Mouse (Mus musculus): ENCODE data around the gene Kmo. TPM values are rescaled to one million over a fixed set of nuclear protein-coding genes. Genes with fewer than 3 reads are reported as not detected.

The Kmo gene
- polyA plus RNA-seq, 1 experiment from 2014 or later: 0.29 TPM

DNA sequence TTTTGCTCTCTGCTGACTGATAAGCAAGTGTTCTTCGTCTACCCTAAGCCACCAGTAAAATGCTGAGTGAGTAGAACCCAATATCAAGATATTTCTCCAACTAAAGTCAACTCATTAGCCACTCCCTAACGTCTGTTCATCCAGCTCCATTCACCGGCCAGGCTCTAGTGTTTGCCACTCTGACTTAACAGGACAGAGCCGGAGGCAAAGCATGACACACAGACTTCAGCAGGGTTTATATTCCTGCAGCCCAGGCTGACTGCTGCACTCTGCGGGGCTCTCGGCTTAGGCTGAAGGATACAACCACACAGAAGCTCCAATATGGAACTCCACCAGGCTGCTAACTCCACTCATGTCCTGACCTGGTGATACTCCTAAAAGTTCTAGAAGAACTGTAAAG, 12.9 kb upstream of the Kmo start:
- H3K27ac ChIP-seq (ENCODE audit: poor library complexity, severe bottlenecking): no peak overlapping the region
- no peaks in the 10 kb centered on the region for H3K4me1 ChIP-seq (replicated peaks)
- no peak overlapping the region for H3K4me2 ChIP-seq
- H3K4me3 ChIP-seq: no peak overlapping the region
- H3K9me3 ChIP-seq (replicated peaks): no peaks in the 10 kb centered on the region
- peaks cover 81% of the 10 kb centered on the region for H3K36me3 ChIP-seq
- no peak overlapping the region for H3K9ac ChIP-seq
- H3K27me3 ChIP-seq (replicated peaks): no peaks in the 10 kb centered on the region
- no peak for ATAC-seq (ENCODE audit: insufficient number of reproducible peaks, low FRiP score)
- 90% methylated on average over 6 of the region's 6 CpGs for WGBS

DNA sequence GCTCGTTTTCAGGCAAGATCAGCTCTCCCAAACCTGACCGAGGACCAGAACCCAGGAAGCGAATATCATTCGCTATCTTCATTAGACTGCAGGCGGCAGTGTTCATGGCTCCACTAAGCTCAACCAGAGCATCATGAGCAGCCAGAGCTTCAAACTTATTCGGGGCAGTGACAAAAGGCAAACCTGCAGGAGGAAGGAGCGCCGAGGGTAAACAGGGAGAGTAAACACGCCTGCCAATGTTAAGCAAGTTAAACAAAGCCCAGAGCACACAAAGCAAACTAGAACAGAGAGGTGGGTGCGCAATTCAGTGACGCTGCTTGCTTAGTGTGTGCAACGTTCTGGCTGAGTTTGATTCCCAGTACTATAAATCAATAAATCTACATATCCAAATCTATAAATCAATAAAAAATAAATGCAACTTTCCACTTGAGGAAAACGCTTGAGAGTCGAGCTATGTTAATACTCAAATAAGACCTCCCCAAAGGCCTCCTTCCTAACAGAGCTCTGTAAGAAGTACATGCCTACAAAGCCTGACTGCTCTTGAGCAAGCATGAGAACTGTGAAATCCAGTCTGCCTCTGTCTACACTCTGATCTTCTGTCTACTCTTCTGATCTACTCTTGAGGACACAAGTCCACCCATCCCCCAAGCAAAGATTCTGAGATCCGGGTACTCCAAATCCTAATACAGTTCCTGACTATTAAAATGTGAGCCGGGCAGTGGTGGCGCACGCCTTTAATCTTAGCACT, 12.2 kb upstream of the Kmo start:
- Histone ChIP-seq H3K9me3 (replicated peaks) (no peaks in the 10 kb centered on the region), H3K27me3 (replicated peaks) (no peaks in the 10 kb centered on the region), H3K9ac (no peak overlapping the region), H3K27ac (ENCODE audit: poor library complexity, severe bottlenecking) (no peak overlapping the region), H3K4me3 (no peak overlapping the region), H3K4me2 (no peak overlapping the region), H3K4me1 (replicated peaks) (no peaks in the 10 kb centered on the region), H3K36me3 (peaks cover 82% of the 10 kb centered on the region)
- 93% methylated on average over 18 of the region's 18 CpGs for WGBS
- no peak for ATAC-seq (ENCODE audit: insufficient number of reproducible peaks, low FRiP score)

DNA sequence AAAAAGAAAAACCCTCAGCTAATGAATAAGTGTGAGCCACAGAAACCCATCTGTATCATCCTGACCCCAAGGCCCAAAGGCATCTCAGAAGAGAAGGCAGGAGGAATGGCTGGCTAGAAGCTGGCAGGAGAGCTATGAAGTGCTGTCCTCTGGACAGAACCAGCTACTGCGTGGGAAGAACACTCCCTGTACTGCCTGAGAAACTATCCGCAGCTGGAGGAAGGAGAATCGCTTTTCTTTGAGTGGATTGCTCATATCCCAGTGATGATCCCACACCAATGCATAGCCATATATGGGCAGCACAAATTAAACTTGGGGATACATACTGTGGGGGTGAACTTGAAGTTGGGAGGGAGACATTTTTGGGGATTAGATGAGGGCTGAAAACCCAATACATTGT, 11.5 kb upstream of the Kmo start:
- Histone ChIP-seq H3K9ac (no peak overlapping the region), H3K4me3 (no peak overlapping the region), H3K9me3 (replicated peaks) (no peaks in the 10 kb centered on the region), H3K4me1 (replicated peaks) (no peaks in the 10 kb centered on the region), H3K27ac (ENCODE audit: poor library complexity, severe bottlenecking) (no peak overlapping the region), H3K36me3 (peaks cover 84% of the 10 kb centered on the region), H3K4me2 (no peak overlapping the region), H3K27me3 (replicated peaks) (no peaks in the 10 kb centered on the region)
- 92% methylated on average over 3 of the region's 3 CpGs for WGBS
- no peak for ATAC-seq (ENCODE audit: insufficient number of reproducible peaks, low FRiP score)

DNA sequence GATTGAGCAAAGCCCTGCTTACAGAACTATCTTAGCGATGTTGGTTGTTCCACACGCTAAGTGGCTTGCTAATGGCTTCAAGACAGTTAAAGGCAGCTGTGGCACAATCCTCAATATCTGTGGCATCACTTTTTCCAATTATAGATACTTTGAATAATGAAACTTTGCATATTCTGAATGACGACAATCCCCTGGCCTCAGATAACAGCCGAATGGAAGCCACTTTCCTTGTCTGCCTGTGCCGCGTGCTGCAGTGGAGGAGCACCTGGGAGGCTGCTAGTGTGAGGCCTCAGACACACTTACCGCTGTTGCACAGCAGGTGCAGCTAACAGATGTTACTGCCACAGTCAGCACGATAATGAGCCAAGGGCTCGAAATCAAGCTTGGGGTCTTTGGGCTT, 5.2 kb upstream of the Kmo start:
- no peaks in the 10 kb centered on the region for H3K27me3 ChIP-seq (replicated peaks)
- 93% methylated on average over 9 of the region's 9 CpGs for WGBS
- peaks cover 76% of the 10 kb centered on the region for H3K36me3 ChIP-seq
- H3K4me3 ChIP-seq: no peak overlapping the region
- no peak for ATAC-seq (ENCODE audit: insufficient number of reproducible peaks, low FRiP score)
- H3K27ac ChIP-seq (ENCODE audit: poor library complexity, severe bottlenecking): no peak overlapping the region
- no peaks in the 10 kb centered on the region for H3K9me3 ChIP-seq (replicated peaks)
- H3K4me2 ChIP-seq: no peak overlapping the region
- H3K9ac ChIP-seq: no peak overlapping the region
- no peaks in the 10 kb centered on the region for H3K4me1 ChIP-seq (replicated peaks)

DNA sequence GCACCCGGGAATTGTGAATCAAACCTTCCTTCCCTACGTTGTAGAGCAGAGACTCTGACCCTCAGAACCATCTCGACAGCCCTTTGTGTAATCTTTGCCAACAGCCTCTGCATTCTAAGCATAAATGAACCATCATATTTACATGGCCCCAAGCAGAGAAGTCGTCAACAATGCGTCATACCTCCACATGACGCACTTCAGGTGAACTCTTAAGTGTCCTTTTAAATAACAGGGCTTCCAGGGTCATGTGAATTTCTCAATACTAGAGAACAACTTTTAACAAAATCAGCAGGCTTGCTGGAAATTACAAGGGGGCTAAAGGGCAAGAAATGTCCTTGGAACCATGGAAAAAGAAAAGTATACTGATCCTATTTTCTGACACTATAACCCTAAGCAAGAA, 3.5 kb downstream of the Kmo start:
- Histone ChIP-seq H3K9me3 (replicated peaks) (no peaks in the 10 kb centered on the region), H3K4me3 (no peak overlapping the region), H3K4me1 (replicated peaks) (peaks cover 16% of the 10 kb centered on the region), H3K36me3 (peaks cover 16% of the 10 kb centered on the region), H3K27me3 (replicated peaks) (no peaks in the 10 kb centered on the region), H3K9ac (no peak overlapping the region), H3K27ac (ENCODE audit: poor library complexity, severe bottlenecking) (no peak overlapping the region), H3K4me2 (no peak overlapping the region)
- WGBS: 87% methylated on average over 6 of the region's 6 CpGs
- ATAC-seq (ENCODE audit: insufficient number of reproducible peaks, low FRiP score): no peak

DNA sequence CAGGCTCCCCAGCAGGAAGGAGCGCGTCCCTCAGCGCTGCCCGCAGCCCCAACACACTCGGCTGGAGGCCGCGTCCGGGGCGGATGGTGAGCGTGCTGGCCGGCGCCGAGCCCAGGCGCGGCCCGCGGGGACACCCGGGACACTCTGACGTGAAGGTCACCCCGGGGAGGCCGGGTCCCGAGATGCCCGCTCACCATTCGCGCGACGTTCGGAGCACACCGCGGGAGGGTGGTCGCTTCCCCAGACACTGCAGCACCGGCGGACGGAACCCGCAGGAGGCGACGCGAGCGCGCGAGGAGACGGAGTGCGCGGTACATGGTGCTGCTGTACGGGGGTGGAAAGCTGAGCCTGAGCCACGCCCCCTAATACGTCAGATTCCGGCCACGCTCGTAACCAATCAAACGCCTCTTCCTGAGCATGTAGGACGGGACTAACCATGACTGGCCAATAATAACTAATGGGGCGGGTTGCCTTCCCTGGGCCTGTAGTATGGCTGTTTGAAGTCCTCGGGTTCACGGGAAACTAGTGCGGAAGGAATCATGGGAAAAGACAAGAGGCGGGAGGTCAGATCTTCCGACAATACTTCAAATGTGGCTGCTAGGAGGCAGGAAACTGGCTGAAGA, 5.2 kb downstream of the Kmo start, which contains the start of gene Fh1:
Gene Fh1, minus strand, starts transcription at position 379 of the 623 bp plus-strand sequence.
- Histone ChIP-seq H3K4me2 (peak within 1 kb of the TSS; percentile 93), H3K9me3 (replicated peaks) (0 out of 2 replicates have a peak, but pooled peaks cover 4% of the 10 kb centered on the region), H3K4me3 (peak within 1 kb of the TSS; percentile 99), H3K4me1 (replicated peaks) (peaks cover 16% of the 10 kb centered on the region), H3K27ac (ENCODE audit: poor library complexity, severe bottlenecking) (peak within 1 kb of the TSS; percentile 96), H3K27me3 (replicated peaks) (no peaks in the 10 kb centered on the region), H3K9ac (peak within 1 kb of the TSS; percentile 92), H3K36me3 (peaks cover 4% of the 10 kb centered on the region; the same call in 1 of the 2 replicates)
- under 1% methylated on average over 58 of the region's 58 CpGs for WGBS
- peak; percentile 100 for ATAC-seq (ENCODE audit: insufficient number of reproducible peaks, low FRiP score)

DNA sequence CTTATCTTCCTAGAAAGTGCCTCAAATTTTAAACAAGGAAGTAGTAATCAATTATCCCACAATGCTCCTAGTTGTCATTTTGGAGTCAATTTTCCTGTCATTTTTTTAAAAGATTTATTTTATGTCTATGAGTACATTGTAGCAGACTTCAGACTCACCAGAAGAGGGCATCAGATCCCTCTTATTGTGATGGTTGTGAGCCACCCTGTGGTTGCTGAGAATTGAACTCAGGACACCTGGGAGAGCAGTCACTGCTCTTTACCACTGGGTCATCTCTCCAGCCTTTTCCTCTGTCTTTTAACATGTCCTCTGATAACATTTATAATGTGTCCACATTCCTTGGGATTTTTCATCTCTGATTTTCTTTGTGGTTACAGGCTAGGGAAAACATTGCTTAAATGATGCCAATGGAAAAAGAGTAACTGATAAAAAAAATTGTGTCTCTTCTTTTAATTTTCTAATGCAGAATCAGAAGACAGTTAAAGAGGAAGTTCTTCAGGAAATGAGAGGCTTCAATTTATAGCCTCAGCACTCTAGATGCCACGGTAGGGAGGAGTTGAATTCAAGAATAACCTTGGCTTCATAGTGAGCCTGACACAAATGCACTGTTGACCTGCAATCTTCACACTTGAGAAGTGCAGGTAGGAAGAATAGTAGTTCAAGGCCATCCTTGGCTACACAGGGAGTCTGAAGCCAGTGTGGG, 6.0 kb downstream of the Kmo start:
- WGBS: 78% methylated on average over 1 of the region's 1 CpGs
- no peaks in the 10 kb centered on the region for H3K27me3 ChIP-seq (replicated peaks)
- 0 out of 2 replicates have a peak, but pooled peaks cover 4% of the 10 kb centered on the region for H3K9me3 ChIP-seq (replicated peaks)
- H3K4me2 ChIP-seq: peak overlapping the region; percentile 93
- peak overlapping the region; percentile 79 for H3K27ac ChIP-seq (ENCODE audit: poor library complexity, severe bottlenecking)
- 0 out of 2 replicates have a peak, but pooled peaks cover 3% of the 10 kb centered on the region for H3K36me3 ChIP-seq
- H3K9ac ChIP-seq: no peak overlapping the region; the same call in 1 of the 2 replicates
- no peak for ATAC-seq (ENCODE audit: insufficient number of reproducible peaks, low FRiP score)
- H3K4me1 ChIP-seq (replicated peaks): peaks cover 16% of the 10 kb centered on the region
- peak overlapping the region; percentile 99 for H3K4me3 ChIP-seq

DNA sequence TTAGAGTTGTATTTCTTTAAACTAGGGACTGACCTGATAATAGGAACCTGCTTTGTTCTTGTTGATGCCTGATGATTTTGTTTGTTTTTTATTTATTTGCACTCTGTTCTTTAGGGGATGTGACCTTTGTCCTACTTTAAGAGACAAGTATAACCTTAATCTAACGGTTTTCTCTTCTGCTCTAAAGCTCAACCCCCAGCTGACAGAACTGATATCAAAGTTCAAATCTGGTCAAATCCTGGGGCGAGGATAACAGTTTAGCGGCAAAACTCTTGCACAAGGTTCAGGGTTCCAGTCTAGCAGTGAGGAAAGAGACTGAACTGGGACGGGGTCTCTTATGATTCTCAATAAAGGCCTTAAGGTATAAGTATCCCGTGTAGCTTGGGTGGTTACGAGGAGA, 9.1 kb downstream of the Kmo start:
- H3K27ac ChIP-seq (ENCODE audit: poor library complexity, severe bottlenecking): no peak overlapping the region
- 0 out of 2 replicates have a peak, but pooled peaks cover 4% of the 10 kb centered on the region for H3K9me3 ChIP-seq (replicated peaks)
- no peak overlapping the region for H3K4me3 ChIP-seq
- no peak overlapping the region for H3K4me2 ChIP-seq
- H3K27me3 ChIP-seq (replicated peaks): no peaks in the 10 kb centered on the region
- peaks cover 7% of the 10 kb centered on the region for H3K4me1 ChIP-seq (replicated peaks)
- no peak for ATAC-seq (ENCODE audit: insufficient number of reproducible peaks, low FRiP score)
- 79% methylated on average over 6 of the region's 6 CpGs for WGBS
- no peaks in the 10 kb centered on the region for H3K36me3 ChIP-seq
- H3K9ac ChIP-seq: no peak overlapping the region

DNA sequence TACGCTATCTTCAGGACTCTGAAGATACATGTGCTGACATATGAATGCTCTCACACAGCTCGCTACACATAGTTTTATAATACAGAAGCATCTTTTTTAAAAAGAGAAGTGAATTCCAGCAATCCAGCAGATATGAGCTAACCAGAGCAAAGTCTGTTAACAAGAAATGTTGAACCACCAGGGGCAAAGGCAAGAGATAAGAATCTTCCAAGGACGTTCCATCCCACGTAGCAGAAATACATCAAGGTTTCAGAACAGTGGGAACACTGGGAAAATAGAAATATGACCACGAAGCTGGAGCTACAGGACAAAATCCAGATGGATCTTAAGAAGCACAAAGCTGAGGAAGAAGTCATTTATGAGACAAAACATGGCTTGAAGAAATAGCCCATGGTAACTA, 10.2 kb downstream of the Kmo start:
- H3K4me2 ChIP-seq: no peak overlapping the region
- H3K27ac ChIP-seq (ENCODE audit: poor library complexity, severe bottlenecking): no peak overlapping the region
- no peaks in the 10 kb centered on the region for H3K36me3 ChIP-seq
- H3K27me3 ChIP-seq (replicated peaks): no peaks in the 10 kb centered on the region
- H3K4me3 ChIP-seq: no peak overlapping the region
- no peak for ATAC-seq (ENCODE audit: insufficient number of reproducible peaks, low FRiP score)
- H3K4me1 ChIP-seq (replicated peaks): no peaks in the 10 kb centered on the region
- WGBS: 78% methylated on average over 5 of the region's 5 CpGs
- H3K9me3 ChIP-seq (replicated peaks): 0 out of 2 replicates have a peak, but pooled peaks cover 4% of the 10 kb centered on the region
- H3K9ac ChIP-seq: no peak overlapping the region

DNA sequence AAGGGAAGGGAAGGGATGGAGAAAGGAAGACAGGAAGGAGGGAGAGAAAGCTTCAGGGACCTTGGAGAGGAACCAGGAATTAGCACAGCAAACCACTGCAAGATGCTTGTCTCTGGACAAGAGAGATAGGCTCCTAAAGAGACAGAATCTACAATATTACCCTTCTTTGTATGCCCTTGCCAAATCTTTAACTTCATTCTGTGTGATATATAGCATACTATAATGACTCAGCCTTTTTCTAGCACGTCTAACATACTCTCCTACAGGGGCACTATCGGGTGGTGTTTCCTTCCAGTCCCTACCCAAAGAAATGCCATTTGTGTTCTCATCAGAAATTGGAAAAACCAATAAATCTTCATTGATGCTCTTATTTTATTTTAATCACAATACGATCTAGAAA, 10.9 kb downstream of the Kmo start:
- H3K4me2 ChIP-seq: no peak overlapping the region
- no peaks in the 10 kb centered on the region for H3K36me3 ChIP-seq
- H3K4me1 ChIP-seq (replicated peaks): no peaks in the 10 kb centered on the region
- H3K27ac ChIP-seq (ENCODE audit: poor library complexity, severe bottlenecking): no peak overlapping the region
- 0 out of 2 replicates have a peak, but pooled peaks cover 4% of the 10 kb centered on the region for H3K9me3 ChIP-seq (replicated peaks)
- ATAC-seq (ENCODE audit: insufficient number of reproducible peaks, low FRiP score): no peak
- no peaks in the 10 kb centered on the region for H3K27me3 ChIP-seq (replicated peaks)
- H3K9ac ChIP-seq: no peak overlapping the region
- 83% methylated on average over 3 of the region's 3 CpGs for WGBS
- H3K4me3 ChIP-seq: no peak overlapping the region

DNA sequence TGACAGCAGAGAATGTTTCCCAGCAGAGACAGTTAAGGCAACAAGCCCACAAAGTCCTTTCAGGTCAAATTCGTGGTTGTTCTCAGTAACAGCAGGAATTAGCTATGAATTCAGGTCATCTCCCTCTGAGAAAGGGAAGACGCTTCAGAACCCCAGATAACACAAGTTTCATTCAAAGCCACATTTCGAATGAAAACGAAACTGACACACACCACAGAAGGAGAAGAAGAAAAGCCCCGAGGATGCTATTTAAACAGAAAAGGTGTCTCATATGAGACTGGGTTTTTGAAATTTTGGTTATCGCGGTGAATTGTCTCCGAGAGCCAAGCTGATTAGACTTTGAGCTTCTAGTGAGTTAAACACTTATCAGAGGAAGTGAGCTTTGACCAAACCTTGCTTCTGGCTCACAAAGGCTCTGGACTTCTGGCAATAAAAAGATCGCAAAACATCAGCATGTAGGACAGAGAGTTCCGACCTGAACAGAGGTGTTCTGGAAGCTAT, 11.6 kb downstream of the Kmo start:
- no peak overlapping the region for H3K4me3 ChIP-seq
- H3K36me3 ChIP-seq: no peaks in the 10 kb centered on the region
- no peak overlapping the region for H3K4me2 ChIP-seq
- no peak overlapping the region for H3K27ac ChIP-seq (ENCODE audit: poor library complexity, severe bottlenecking)
- 64% methylated on average over 10 of the region's 10 CpGs for WGBS
- H3K4me1 ChIP-seq (replicated peaks): no peaks in the 10 kb centered on the region
- ATAC-seq (ENCODE audit: insufficient number of reproducible peaks, low FRiP score): no peak
- H3K9me3 ChIP-seq (replicated peaks): 0 out of 2 replicates have a peak, but pooled peaks cover 4% of the 10 kb centered on the region
- no peaks in the 10 kb centered on the region for H3K27me3 ChIP-seq (replicated peaks)
- no peak overlapping the region for H3K9ac ChIP-seq

Data from heart, embryonic 12.5 days (tissue).